Mouse (Mus musculus): ENCODE measurements around the gene Cbll1. TPM values are rescaled to one million over a fixed set of nuclear protein-coding genes. Genes with fewer than 3 reads are reported as not detected.

Cbll1 gene
- total and polyA plus RNA-seq, 3 experiments, result 5.7 to 111 (median 16.3) TPM

GRCm38 (mm10) chr12:31534060-31534843 is 34.8 kb upstream of the Cbll1 start:
- no peaks in the 10 kb centered on the region; the same call in 1 of the 2 replicates for H3K4me1 ChIP-seq (ENCODE audit: insufficient read depth, low read depth, low read length)
- peaks cover 5% of the 10 kb centered on the region; the same call in 1 of the 2 replicates for H3K27me3 ChIP-seq (ENCODE audit: insufficient read depth, low read length)
- H3K9me3 ChIP-seq (replicated peaks), result no peaks in the 10 kb centered on the region
- no peaks in the 10 kb centered on the region for H3K36me3 ChIP-seq (replicated peaks)
- ATAC-seq (ENCODE audit: extremely low read depth, insufficient number of reproducible peaks, low FRiP score, poor library complexity, severe bottlenecking) (no peak), DNase-seq (ENCODE audit: low spot score) (no peak)
- H3K4me3 ChIP-seq (ENCODE audit: low read depth, low read length), result no peak overlapping the region
- no peak for TF ChIP-seq POLR2AphosphoS5 (IDR thresholded peaks at IDR 0.05; ENCODE audit: insufficient replicate concordance, low read depth, low read length)
- no peak for TF ChIP-seq TAL1 (conservative IDR thresholded peaks at IDR 0.05; ENCODE audit: low read depth, low read length)
- no peak for TF ChIP-seq CTCF (IDR thresholded peaks at IDR 0.05; ENCODE audit: low read depth, low read length)
- TF ChIP-seq GATA2 (IDR thresholded peaks at IDR 0.05; ENCODE audit: borderline replicate concordance, low read depth, low read length), result no peak
- no peak for TF ChIP-seq GATA1 (IDR thresholded peaks at IDR 0.05; ENCODE audit: borderline replicate concordance, low read length)

GRCm38 (mm10) chr12:31533218-31533908 is 33.9 kb upstream of the Cbll1 start:
- no peak for TF ChIP-seq GATA2 (IDR thresholded peaks at IDR 0.05; ENCODE audit: borderline replicate concordance, low read depth, low read length)
- TF ChIP-seq TAL1 (conservative IDR thresholded peaks at IDR 0.05; ENCODE audit: low read depth, low read length), result no peak
- TF ChIP-seq GATA1 (IDR thresholded peaks at IDR 0.05; ENCODE audit: borderline replicate concordance, low read length), result no peak
- no peak for TF ChIP-seq POLR2AphosphoS5 (IDR thresholded peaks at IDR 0.05; ENCODE audit: insufficient replicate concordance, low read depth, low read length)
- TF ChIP-seq CTCF (IDR thresholded peaks at IDR 0.05; ENCODE audit: low read depth, low read length), result no peak
- H3K4me1 ChIP-seq (ENCODE audit: insufficient read depth, low read depth, low read length), result no peaks in the 10 kb centered on the region; the same call in 1 of the 2 replicates
- peaks cover 7% of the 10 kb centered on the region for H3K27me3 ChIP-seq (ENCODE audit: insufficient read depth, low read length)
- no peak for ATAC-seq (ENCODE audit: extremely low read depth, insufficient number of reproducible peaks, low FRiP score, poor library complexity, severe bottlenecking)
- DNase-seq (ENCODE audit: low spot score), result no peak
- H3K36me3 ChIP-seq (replicated peaks), result no peaks in the 10 kb centered on the region
- H3K9me3 ChIP-seq (replicated peaks), result no peaks in the 10 kb centered on the region
- no peak overlapping the region for H3K4me3 ChIP-seq (ENCODE audit: low read depth, low read length)

GRCm38 (mm10) chr12:31532054-31532453 is 32.6 kb upstream of the Cbll1 start:
- Histone ChIP-seq H3K9me3 (replicated peaks) (no peaks in the 10 kb centered on the region), H3K27me3 (ENCODE audit: insufficient read depth, low read length) (peaks cover 15% of the 10 kb centered on the region), H3K4me1 (ENCODE audit: insufficient read depth, low read depth, low read length) (no peaks in the 10 kb centered on the region; the same call in 1 of the 2 replicates), H3K36me3 (replicated peaks) (no peaks in the 10 kb centered on the region), H3K4me3 (ENCODE audit: low read depth, low read length) (no peak overlapping the region)
- DNase-seq (ENCODE audit: low spot score) (no peak), ATAC-seq (ENCODE audit: extremely low read depth, insufficient number of reproducible peaks, low FRiP score, poor library complexity, severe bottlenecking) (no peak)
- TF ChIP-seq GATA1 (IDR thresholded peaks at IDR 0.05; ENCODE audit: borderline replicate concordance, low read length), result no peak
- no peak for TF ChIP-seq CTCF (IDR thresholded peaks at IDR 0.05; ENCODE audit: low read depth, low read length)
- no peak for TF ChIP-seq POLR2AphosphoS5 (IDR thresholded peaks at IDR 0.05; ENCODE audit: insufficient replicate concordance, low read depth, low read length)
- no peak for TF ChIP-seq TAL1 (conservative IDR thresholded peaks at IDR 0.05; ENCODE audit: low read depth, low read length)
- TF ChIP-seq GATA2 (IDR thresholded peaks at IDR 0.05; ENCODE audit: borderline replicate concordance, low read depth, low read length), result no peak

GRCm38 (mm10) chr12:31527407-31527806 is 28.0 kb upstream of the Cbll1 start:
- no peak for TF ChIP-seq CTCF (IDR thresholded peaks at IDR 0.05; ENCODE audit: low read depth, low read length)
- TF ChIP-seq GATA2 (IDR thresholded peaks at IDR 0.05; ENCODE audit: borderline replicate concordance, low read depth, low read length), result no peak
- TF ChIP-seq POLR2AphosphoS5 (IDR thresholded peaks at IDR 0.05; ENCODE audit: insufficient replicate concordance, low read depth, low read length), result no peak
- no peak for TF ChIP-seq GATA1 (IDR thresholded peaks at IDR 0.05; ENCODE audit: borderline replicate concordance, low read length)
- no peak for TF ChIP-seq TAL1 (conservative IDR thresholded peaks at IDR 0.05; ENCODE audit: low read depth, low read length)
- no peak for ATAC-seq (ENCODE audit: extremely low read depth, insufficient number of reproducible peaks, low FRiP score, poor library complexity, severe bottlenecking)

GRCm38 (mm10) chr12:31521371-31521770 is 22.0 kb upstream of the Cbll1 start:
- DNase-seq (ENCODE audit: low spot score), result no peak
- Histone ChIP-seq H3K4me3 (ENCODE audit: low read depth, low read length) (no peak overlapping the region), H3K4me1 (ENCODE audit: insufficient read depth, low read depth, low read length) (peaks cover 4% of the 10 kb centered on the region), H3K36me3 (replicated peaks) (no peaks in the 10 kb centered on the region), H3K9me3 (replicated peaks) (peaks cover 2% of the 10 kb centered on the region), H3K27me3 (ENCODE audit: insufficient read depth, low read length) (peaks cover 15% of the 10 kb centered on the region)
- ATAC-seq (ENCODE audit: extremely low read depth, insufficient number of reproducible peaks, low FRiP score, poor library complexity, severe bottlenecking), result no peak
- TF ChIP-seq GATA2 (IDR thresholded peaks at IDR 0.05; ENCODE audit: borderline replicate concordance, low read depth, low read length), result no peak
- TF ChIP-seq POLR2AphosphoS5 (IDR thresholded peaks at IDR 0.05; ENCODE audit: insufficient replicate concordance, low read depth, low read length), result no peak
- TF ChIP-seq CTCF (IDR thresholded peaks at IDR 0.05; ENCODE audit: low read depth, low read length), result no peak
- TF ChIP-seq GATA1 (IDR thresholded peaks at IDR 0.05; ENCODE audit: borderline replicate concordance, low read length), result no peak
- no peak for TF ChIP-seq TAL1 (conservative IDR thresholded peaks at IDR 0.05; ENCODE audit: low read depth, low read length)

More at GRCm38 (mm10) chr12:31527407-31527806, 28.0 kb upstream of the Cbll1 start:
- Histone ChIP-seq H3K9me3 (replicated peaks) (peaks cover 2% of the 10 kb centered on the region), H3K4me3 (ENCODE audit: low read depth, low read length) (no peak overlapping the region), H3K4me1 (ENCODE audit: insufficient read depth, low read depth, low read length) (no peaks in the 10 kb centered on the region; the same call in 1 of the 2 replicates), H3K36me3 (replicated peaks) (no peaks in the 10 kb centered on the region), H3K27me3 (ENCODE audit: insufficient read depth, low read length) (peaks cover 22% of the 10 kb centered on the region)
- DNase-seq (ENCODE audit: low spot score), result no peak

GRCm38 (mm10) chr12:31520119-31520518 is 20.7 kb upstream of the Cbll1 start:
- no peak for DNase-seq (ENCODE audit: low spot score)
- Histone ChIP-seq H3K27me3 (ENCODE audit: insufficient read depth, low read length) (peaks cover 14% of the 10 kb centered on the region), H3K9me3 (replicated peaks) (peaks cover 2% of the 10 kb centered on the region), H3K4me3 (ENCODE audit: low read depth, low read length) (no peak overlapping the region), H3K4me1 (ENCODE audit: insufficient read depth, low read depth, low read length) (peaks cover 4% of the 10 kb centered on the region), H3K36me3 (replicated peaks) (no peaks in the 10 kb centered on the region)
- TF ChIP-seq POLR2AphosphoS5 (IDR thresholded peaks at IDR 0.05; ENCODE audit: insufficient replicate concordance, low read depth, low read length) (no peak), GATA1 (IDR thresholded peaks at IDR 0.05; ENCODE audit: borderline replicate concordance, low read length) (no peak), TAL1 (conservative IDR thresholded peaks at IDR 0.05; ENCODE audit: low read depth, low read length) (no peak)
- no peak for ATAC-seq (ENCODE audit: extremely low read depth, insufficient number of reproducible peaks, low FRiP score, poor library complexity, severe bottlenecking)
